Mouse (Mus musculus): ENCODE data around the gene Prpf4b. TPM values are rescaled to one million over a fixed set of nuclear protein-coding genes. Genes with fewer than 3 reads are reported as not detected.
"Not testable (repeated sequence)": the region's sequence is repeated elsewhere in the genome, so short reads cannot be mapped to it uniquely, and the experiment has no call there.

Gene Prpf4b
- 10 to 100 TPM; 86.1 to 90.0 TPM for total RNA-seq (2021)
- long read RNA-seq, full-length matches to known transcripts, result 36 of 83 reads
- long read RNA-seq, partial matches to known transcripts, result 14 of 83 reads
- long read RNA-seq, other reads (novel, unspliced or antisense), result 33 of 83 reads

GRCm38 (mm10) chr13:34875166-34875710 lies at the start of gene Prpf4b:
Prpf4b (plus strand) TSS chr13:34875302.
- peak; percentile 92 to 96 for DNase-seq (ENCODE audit: low spot score in 2 of 2)

GRCm38 (mm10) chr13:34826760-34827690 lies 48.1 kb upstream of the Prpf4b start:
- DNase-seq (ENCODE audit: low spot score in 2 of 2), result no peak

- no peak for DNase-seq (ENCODE audit: low spot score in 2 of 2)
Measured at GRCm38 (mm10) chr13:34827988-34828882, 46.9 kb upstream of the Prpf4b start.

GRCm38 (mm10) chr13:34842851-34843250 lies 32.3 kb upstream of the Prpf4b start:
- no peak for DNase-seq (ENCODE audit: low spot score in 2 of 2)

GRCm38 (mm10) chr13:34850759-34851158 lies 24.3 kb upstream of the Prpf4b start:
- DNase-seq (ENCODE audit: low spot score in 2 of 2), result no peak

- DNase-seq (ENCODE audit: low spot score in 2 of 2), result no peak
Measured at GRCm38 (mm10) chr13:34851191-34851784, 23.8 kb upstream of the Prpf4b start.

- no peak for DNase-seq (ENCODE audit: low spot score in 2 of 2)
Measured at GRCm38 (mm10) chr13:34857526-34857925, 17.6 kb upstream of the Prpf4b start.

- peak; percentile 19 to 64 for DNase-seq (ENCODE audit: low spot score in 2 of 2)
Measured at GRCm38 (mm10) chr13:34859406-34859805, 15.7 kb upstream of the Prpf4b start.

- not testable (repeated sequence) for DNase-seq (ENCODE audit: low spot score in 2 of 2)
Measured at GRCm38 (mm10) chr13:34861166-34861565, 13.9 kb upstream of the Prpf4b start.

- peak; percentile 23 to 85 for DNase-seq (ENCODE audit: low spot score in 2 of 2)
Measured at GRCm38 (mm10) chr13:34864420-34865169, 10.5 kb upstream of the Prpf4b start.

- peak; percentile 93 to 97 for DNase-seq (ENCODE audit: low spot score in 2 of 2)
Measured at GRCm38 (mm10) chr13:34873801-34874681, 1.1 kb upstream of the Prpf4b start.

- DNase-seq (ENCODE audit: low spot score in 2 of 2), result peak in 1 of 2 experiments; percentile 18
Measured at GRCm38 (mm10) chr13:34874736-34875135, 366 bp upstream of the Prpf4b start.

- DNase-seq (ENCODE audit: low spot score in 2 of 2), result no peak
Measured at GRCm38 (mm10) chr13:34875741-34876445, 791 bp downstream of the Prpf4b start.

GRCm38 (mm10) chr13:34876481-34876880 lies 1.4 kb downstream of the Prpf4b start:
- DNase-seq (ENCODE audit: low spot score in 2 of 2), result no peak

GRCm38 (mm10) chr13:34892871-34893270 lies 17.8 kb downstream of the Prpf4b start:
- DNase-seq (ENCODE audit: low spot score in 2 of 2), result no peak

- no peak for DNase-seq (ENCODE audit: low spot score in 2 of 2)
Measured at GRCm38 (mm10) chr13:34914614-34915013, 39.5 kb downstream of the Prpf4b start.

- DNase-seq (ENCODE audit: low spot score in 2 of 2), result no peak
Measured at GRCm38 (mm10) chr13:34916520-34917167, 41.5 kb downstream of the Prpf4b start.

GRCm38 (mm10) chr13:34924210-34924609 lies 49.1 kb downstream of the Prpf4b start, which contains the start of the genes Fam217a and 4933417A18Rik:
Fam217a (minus strand) TSS chr13:34924310.
4933417A18Rik (plus strand) TSS chr13:34924409.
- no peak for DNase-seq (ENCODE audit: low spot score in 2 of 2)
